Mouse (Mus musculus) brown adipose tissue, adult 24 weeks (tissue): ENCODE measurements around the gene Gm21985. TPM values are rescaled to one million over a fixed set of nuclear protein-coding genes. Genes with fewer than 3 reads are reported as not detected.

Source experiments
- H3K27ac ChIP-seq: fragments of 200-500 bp; replicated peaks from 2 replicates; pipeline ENCODE4 v1.5.1; 2012; ENCODE audit warnings: low read depth, mild to moderate bottlenecking, low read length
- H3K4me1 ChIP-seq: fragments of 200-500 bp; 2 replicates; pipeline ENCODE4 v1.6.1; 2012; ENCODE audit warnings: low read length, mixed read lengths; ENCODE audit not compliant: control insufficient read depth, insufficient read depth, insufficient read length
- H3K4me3 ChIP-seq: fragments of 200-500 bp; 2 replicates; pipeline ENCODE4 v1.5.1; 2012; ENCODE audit warnings: low read depth, mild to moderate bottlenecking, low read length, moderate library complexity; ENCODE audit not compliant: insufficient read depth
- polyA plus RNA-seq: library from polyadenylated mRNA; stranded (reverse); fragments of >200 nt; gene quantifications from 2 replicates; pipeline ENCODE4 v1.2.4, GENCODE M21; 2012; ENCODE audit not compliant: missing spikeins, insufficient read depth, insufficient read length

Gene Gm21985
- polyA plus RNA-seq, 1 experiment, result not detected

DNA sequence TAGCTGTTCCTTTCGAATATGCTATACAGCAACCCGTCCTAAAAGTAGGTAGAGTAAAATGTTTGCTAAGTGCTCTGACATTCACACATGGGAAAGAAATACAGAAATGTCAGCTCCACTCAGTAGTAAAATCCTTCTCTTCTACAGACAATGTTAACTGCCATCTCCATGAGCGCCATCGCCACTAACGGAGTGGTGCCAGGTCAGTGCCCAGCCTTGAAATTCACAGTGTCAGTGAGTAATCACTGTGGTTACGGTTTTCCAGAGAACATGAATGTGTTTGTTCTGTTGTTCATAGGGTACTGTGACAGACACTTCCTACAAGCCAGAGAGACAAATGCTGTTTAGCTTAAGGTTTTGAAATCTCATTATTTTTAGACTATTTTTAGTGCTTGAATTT lies 71.1 kb downstream of the Gm21985 start:
- Histone ChIP-seq H3K4me3 (no peak overlapping the region), H3K4me1 (no peaks in the 10 kb centered on the region)

GRCm38 (mm10) chr2:112339736-112340135 lies 73.6 kb downstream of the Gm21985 start:
- no peaks in the 10 kb centered on the region for H3K4me1 ChIP-seq
- no peak overlapping the region for H3K27ac ChIP-seq
- no peak overlapping the region for H3K4me3 ChIP-seq

More for the DNA sequence above, 71.1 kb downstream of the Gm21985 start:
- H3K27ac ChIP-seq, result no peak overlapping the region

DNA sequence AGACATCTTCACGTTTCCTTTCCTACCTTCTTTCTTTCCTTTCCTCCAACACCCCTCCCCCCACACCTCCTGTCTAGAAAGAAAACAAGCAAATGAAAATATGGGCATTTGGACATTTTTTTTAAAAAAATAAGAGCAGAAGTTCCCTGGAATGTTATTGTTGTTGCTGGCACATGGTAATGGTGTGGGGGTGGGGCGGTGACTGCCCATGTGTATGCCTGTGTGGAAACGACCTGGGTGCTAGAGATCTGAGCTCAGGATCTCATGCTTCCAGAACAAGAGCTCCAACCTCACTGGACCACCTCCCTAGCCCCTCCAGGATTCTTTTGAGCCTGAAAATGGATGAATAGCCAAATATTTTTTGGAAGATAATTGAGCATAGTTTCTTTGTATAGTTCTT lies 75.0 kb downstream of the Gm21985 start:
- Histone ChIP-seq H3K4me1 (no peaks in the 10 kb centered on the region), H3K4me3 (no peak overlapping the region), H3K27ac (no peak overlapping the region)

GRCm38 (mm10) chr2:112348246-112348645 lies 82.1 kb downstream of the Gm21985 start:
- H3K4me3 ChIP-seq, result no peak overlapping the region
- no peak overlapping the region for H3K27ac ChIP-seq
- no peaks in the 10 kb centered on the region for H3K4me1 ChIP-seq

DNA sequence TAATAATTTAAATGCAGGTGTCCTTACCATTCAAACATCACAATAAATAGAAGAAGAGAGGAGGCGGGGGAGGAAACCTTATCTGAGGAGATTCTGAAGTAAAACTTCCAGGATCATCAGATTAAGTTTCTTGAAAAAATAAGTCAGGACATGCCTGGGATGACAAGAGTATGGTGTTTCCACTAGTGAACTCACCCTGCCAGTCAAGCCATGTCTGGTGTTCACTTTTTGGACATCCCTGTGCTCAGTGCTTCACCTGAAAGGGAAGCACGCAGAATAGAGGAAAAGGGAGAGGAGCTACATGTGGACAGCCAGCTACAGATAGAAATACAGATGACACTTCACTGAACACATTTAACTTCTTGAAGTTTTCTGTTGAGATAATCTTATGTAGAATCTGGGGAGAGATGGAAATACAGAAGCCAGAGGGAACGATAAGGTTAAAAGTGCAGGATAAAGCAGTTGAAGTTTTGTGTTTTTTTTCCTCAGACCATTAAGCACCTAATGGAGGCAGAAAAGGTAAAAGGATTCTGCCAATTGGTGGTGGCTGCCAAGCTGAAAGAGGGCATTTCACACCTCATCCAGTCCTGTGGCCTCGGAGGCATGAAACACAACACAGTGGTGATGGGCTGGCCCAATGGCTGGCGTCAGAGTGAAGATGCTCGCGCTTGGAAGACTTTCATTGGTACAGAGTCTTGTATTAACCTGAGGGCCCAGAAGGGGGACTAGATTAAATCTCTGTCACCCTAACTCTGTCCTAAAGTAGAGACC lies 87.8 kb downstream of the Gm21985 start:
- no peaks in the 10 kb centered on the region for H3K4me1 ChIP-seq
- no peak overlapping the region for H3K27ac ChIP-seq
- H3K4me3 ChIP-seq, result no peak overlapping the region

- Histone ChIP-seq H3K4me3 (no peak overlapping the region), H3K27ac (no peak overlapping the region), H3K4me1 (no peaks in the 10 kb centered on the region)
Measured at GRCm38 (mm10) chr2:112359611-112360010, 93.5 kb downstream of the Gm21985 start.

DNA sequence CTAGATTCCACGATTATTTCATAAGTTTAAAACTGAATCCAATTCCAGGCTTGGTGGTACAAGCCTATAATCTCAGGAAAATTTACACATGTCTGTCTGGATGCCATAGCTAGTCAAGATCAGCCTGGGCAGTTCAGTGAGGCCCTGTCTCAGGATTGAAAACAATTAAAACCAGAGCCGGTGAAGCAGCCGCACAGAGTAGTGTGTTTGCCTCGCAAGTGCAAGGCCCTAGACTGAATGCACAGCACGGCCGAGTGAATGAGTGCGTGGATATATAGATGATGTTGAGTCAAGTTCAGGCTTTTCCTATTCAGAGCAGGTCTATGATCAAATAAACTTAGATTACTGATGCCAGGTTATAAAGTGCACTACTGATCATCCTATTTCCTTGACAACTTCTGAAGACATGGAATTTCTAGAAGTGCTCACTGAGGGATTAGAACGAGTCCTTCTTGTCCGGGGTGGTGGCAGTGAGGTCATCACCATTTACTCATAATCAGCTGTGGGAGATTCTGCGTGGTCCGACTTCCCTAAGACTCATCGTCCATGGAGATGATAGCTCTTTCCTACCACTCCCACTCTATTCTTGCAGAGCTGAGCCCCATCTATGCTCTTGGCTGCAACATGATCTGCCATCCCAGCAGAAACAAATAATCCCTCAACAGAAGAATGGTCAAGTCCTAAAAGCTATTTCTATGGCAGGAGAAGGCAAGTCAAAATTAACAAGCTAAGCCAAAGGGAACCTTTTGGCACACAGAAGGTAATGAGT lies 94.1 kb downstream of the Gm21985 start:
- Histone ChIP-seq H3K27ac (no peak overlapping the region), H3K4me1 (no peaks in the 10 kb centered on the region), H3K4me3 (no peak overlapping the region)

DNA sequence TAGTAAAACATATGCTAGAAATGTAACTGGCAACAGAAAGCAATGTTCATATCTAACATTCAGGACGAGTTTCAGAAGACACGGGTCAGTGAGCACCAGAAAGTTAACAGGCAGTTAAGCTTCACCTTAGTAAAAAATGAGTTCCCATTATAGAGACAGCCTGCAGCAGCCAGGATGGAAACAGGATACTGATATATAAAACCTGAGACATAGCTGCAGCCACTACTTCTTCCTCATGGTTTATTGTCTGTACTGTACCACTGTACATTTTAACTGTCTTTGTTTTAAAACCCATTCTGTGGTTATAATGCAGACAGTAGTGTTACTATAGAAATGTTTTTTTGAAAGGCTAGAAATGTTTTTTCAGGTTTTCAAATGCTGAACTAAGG lies 94.7 kb downstream of the Gm21985 start:
- Histone ChIP-seq H3K27ac (no peak overlapping the region), H3K4me1 (no peaks in the 10 kb centered on the region), H3K4me3 (no peak overlapping the region)

DNA sequence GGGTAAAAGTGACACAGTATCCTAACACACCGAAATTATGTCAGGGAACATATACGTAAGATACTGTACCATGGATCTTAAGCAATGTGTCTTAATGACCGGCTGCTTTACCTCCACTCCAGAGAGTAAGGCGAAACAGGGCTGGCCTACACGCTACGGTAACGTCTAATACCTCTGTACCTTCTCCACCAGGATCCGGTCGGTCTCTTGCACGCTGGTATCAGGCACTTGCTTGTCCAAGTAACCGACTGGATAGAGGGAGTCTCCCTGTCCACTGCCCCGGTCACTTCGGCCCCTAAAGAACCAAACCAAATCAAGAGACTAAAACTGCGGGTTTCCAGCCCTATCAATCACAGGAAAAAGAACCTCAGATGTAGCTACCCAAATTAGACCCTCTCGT lies 101.1 kb downstream of the Gm21985 start:
- H3K4me3 ChIP-seq, result peak overlapping the region; percentile 100
- no peak overlapping the region for H3K27ac ChIP-seq
- no peaks in the 10 kb centered on the region; the same call in 1 of the 2 replicates for H3K4me1 ChIP-seq

DNA sequence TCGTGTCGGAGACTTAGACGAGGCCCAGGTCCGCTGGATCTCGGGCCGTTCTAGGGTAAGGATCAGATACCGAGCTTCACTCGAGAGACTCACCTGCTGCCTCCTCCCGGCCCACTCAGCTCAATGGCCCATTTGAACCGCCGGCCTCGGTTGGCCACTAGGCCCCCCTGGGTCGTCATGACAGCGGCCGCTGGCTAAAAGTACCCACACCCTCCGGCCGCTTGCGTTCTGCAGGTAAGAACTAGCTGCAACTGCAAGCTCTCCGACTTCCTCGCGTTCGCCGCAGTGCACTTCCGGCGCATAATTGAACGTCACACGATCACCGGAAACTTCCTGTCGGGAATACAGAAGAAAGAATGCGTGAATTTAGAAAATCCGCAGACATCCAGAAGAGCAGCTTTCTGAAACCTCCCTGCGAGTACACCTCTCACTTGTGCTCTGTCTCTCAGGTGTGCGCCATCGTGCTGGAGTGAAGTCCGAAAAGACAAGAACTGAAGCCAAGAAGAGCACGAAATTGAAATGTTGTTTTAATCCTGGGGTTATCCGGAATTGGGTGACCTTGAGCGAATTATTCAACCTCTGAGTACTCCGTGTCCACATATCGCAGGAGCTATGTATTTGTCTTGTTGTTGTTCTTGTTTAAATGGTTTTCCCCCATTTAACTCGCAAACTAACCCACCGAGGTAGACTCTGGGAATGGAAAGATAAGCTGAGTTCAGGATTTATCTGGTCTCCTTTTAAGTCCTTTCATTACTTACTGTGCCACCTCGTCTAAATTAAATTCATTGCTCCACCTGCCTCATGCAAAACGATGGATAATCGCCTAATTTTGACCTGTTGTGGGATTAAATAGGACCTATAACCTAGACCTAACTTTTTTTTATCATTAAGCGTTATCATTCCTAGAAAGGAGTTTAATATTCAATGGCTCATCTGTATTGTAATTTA lies 101.9 kb downstream of the Gm21985 start, which contains the start of gene Emc4:
Gene Emc4, minus strand, starts transcription at position 302 of the 948 bp plus-strand sequence.
- Histone ChIP-seq H3K4me1 (no peaks in the 10 kb centered on the region; the same call in 1 of the 2 replicates), H3K4me3 (peak within 1 kb of the TSS; percentile 100), H3K27ac (peak within 1 kb of the TSS; percentile 100)

GRCm38 (mm10) chr2:112369941-112370340 lies 103.8 kb downstream of the Gm21985 start:
- Histone ChIP-seq H3K4me3 (no peak overlapping the region), H3K4me1 (peaks cover 2% of the 10 kb centered on the region), H3K27ac (no peak overlapping the region)

- no peak overlapping the region for H3K4me3 ChIP-seq
- H3K4me1 ChIP-seq, result peaks cover 2% of the 10 kb centered on the region; the same call in 1 of the 2 replicates
- H3K27ac ChIP-seq, result no peak overlapping the region
Measured at GRCm38 (mm10) chr2:112373141-112373540, 107.0 kb downstream of the Gm21985 start.

DNA sequence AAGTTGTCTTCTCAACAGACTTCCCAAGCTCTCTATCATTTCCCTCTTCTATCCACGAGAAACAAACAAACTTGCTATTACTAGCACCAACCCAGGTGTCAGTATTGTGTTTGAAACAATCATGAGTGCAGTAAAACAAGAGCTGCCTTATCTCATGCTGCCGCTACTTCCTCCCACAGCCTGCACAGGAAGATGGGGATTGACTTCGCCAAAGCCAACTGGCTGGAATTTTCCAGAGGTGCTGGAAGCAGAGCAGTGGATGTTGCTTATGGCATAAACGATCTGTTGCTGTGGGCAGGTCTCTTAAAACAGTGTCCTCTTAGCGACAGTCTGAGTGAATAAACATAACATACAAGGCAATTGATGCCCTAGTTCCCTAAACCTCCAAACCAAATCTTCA lies 108.5 kb downstream of the Gm21985 start:
- peaks cover 2% of the 10 kb centered on the region; the same call in 1 of the 2 replicates for H3K4me1 ChIP-seq
- 0 out of 2 replicates have a peak overlapping the region, but pooled peaks have one; percentile 10 for H3K27ac ChIP-seq
- no peak overlapping the region for H3K4me3 ChIP-seq

- 0 out of 2 replicates have a peak within 1 kb of the TSS, but pooled peaks have one; percentile 27 for H3K27ac ChIP-seq
- peak within 1 kb of the TSS; percentile 99 for H3K4me3 ChIP-seq
Measured at GRCm38 (mm10) chr2:112378973-112379898, 113.1 kb downstream of the Gm21985 start, which contains the start of gene Katnbl1. Gene Katnbl1 (plus strand): TSS chr2:112379211.

More at GRCm38 (mm10) chr2:112378973-112379898, 113.1 kb downstream of the Gm21985 start, which contains the start of gene Katnbl1:
- H3K4me1 ChIP-seq, result peaks cover 2% of the 10 kb centered on the region
